Mouse (Mus musculus) mouse trophoblast stem cell (cell line): ENCODE results near the gene Anxa9.
"Not testable (repeated sequence)": the region's sequence is repeated elsewhere in the genome, so short reads cannot be mapped to it uniquely, and the experiment has no call there.

Experiments used
- in situ Hi-C, 2 experiments: fragments of 300-500 bp; cut with MseI, MboI; formaldehyde crosslinking; loops; 2 replicates in 1 of 2; 3 replicates in 1 of 2; pipeline ENCODE4 v1.15.1; 2025

Anxa9 gene

DNA sequence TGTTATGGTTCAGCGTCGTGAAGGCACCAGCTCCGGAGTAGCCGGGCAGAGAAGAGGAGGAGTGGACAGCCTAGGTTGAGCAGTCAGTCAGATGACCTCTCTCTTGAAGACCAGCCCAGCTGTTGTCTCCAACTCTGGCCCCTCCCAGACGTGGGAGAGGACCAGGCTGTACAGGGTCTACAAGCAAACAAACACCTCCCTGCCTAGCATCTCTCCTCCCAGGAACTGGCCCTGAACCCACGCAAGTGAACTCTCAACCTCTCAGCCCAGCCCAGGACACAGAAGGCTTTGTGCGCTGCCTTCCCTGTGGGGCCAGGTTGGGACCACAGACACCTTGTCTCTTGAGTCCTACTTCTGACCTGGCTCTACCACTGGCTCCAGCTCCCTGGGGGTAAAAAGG lies at the start of gene Anxa9:
Gene Anxa9, minus strand, starts transcription at position 77 of the 400 bp plus-strand sequence.
- in situ Hi-C loops, result no loop called here

DNA sequence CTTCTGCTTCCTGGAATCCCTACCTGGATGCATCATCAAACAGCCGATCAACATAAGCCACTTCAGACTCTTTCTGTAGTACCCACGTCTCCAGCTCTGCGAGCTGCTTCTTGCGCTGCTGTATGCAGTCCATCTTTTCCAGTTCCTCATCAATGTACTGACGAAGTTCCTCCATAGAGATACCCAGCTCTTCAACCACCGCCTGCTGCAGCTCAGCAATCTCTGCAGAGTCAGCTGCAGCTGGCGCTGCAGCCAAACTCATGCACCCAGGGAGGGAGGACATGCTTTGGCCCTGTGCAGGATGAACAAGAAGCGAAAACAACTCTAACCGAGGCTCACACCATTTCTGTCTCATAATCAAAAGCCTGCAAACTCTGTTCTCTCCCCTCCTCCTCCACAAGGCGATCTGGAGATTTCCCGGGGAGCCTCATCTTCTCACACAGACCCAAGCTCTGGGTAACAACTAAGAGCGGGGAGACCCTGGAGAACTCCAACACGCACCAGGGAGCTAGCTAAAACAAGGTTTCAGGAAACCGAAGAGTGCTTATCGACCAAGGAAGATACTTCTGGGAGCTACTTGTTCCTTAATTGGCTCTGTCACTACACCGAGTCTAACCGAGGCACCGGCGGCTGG lies 49.1 kb upstream of the Anxa9 start:
- in situ Hi-C loops, result not testable (repeated sequence)

DNA sequence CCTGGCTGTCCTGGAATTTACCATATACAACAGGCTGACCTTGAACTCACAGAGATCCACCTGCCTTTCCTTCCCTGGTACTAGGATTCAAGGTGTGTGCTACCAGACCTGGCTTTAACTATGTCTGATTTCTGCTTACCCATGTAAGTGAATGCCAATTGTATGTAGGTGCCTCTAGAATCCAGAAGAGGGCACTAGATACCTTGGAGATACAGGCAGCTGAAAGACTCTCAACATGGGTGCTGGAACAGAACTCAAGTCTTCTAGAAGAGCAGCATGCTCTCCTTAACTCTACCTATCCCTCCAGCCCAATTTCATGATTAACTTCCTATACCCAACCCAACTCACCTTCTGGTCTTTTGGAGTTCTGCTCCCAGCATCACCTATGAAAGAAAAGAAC lies 42.5 kb upstream of the Anxa9 start:
- in situ Hi-C loops, result no loop called here

DNA sequence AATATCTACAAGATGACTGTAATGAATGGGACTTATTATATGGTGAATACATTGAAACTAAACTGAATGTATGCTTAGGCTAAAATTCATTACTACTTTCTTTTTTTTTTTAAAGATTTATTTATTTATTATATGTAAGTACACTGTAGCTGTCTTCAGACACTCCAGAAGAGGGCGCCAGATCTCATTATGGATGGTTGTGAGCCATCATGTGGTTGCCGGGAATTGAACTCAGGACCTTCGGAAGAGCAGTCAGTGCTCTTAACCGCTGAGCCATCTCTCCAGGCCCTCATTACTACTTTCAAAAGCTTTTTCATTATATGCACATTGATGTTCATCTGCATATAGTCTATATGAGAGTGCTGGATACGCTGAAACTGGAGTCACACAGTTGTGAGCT lies 41.4 kb upstream of the Anxa9 start:
- in situ Hi-C loops, result not testable (repeated sequence)

DNA sequence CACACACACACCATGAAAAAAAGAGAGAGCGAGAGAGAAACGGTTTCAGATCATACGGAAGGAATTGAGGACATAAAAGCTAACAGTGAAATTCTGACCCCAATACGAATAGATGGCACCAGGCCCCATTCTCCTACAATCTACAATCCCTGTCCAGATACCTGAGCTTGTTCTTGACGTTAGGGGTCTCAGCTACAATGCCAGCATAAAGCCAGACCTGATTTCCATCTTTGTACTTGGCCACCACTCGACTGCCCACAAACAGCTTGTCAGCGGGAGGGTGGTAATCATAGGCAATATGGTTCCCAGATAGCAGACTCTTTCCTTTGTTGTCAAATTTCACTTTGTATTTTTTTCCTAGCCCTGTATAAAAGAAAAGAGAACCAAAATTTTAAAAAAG lies 39.5 kb upstream of the Anxa9 start:
- in situ Hi-C loops, result no loop called here

DNA sequence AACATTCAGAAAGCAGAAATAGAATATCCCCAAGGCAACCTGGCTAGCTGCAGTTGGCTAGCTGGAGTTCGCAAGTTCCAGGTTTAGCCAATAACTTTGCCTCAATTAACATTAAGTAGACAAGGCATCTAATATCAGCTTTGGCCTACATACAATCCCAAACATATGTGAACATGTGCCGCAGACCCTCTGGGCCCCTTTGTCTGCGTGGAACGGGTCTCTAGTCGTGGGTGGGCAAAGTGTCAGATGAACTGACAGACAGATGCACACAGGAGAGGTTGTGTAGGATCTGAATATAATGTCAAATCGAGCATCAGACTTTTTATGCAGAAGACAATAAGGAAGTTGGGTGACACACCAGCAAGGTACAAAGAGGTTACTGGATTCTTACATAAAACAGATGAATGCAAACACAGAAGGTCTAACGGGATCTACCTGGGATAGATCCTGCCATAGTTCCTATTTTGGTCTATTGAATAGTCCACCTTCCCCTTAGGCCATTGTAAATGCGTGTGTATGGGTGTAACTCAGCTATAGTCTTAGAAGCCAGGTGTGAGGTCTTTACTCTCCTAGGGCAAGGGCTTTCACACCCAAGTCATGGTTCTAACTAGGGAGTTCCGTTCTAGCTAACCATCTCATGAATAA lies 36.5 kb upstream of the Anxa9 start:
- in situ Hi-C loops, result not testable (repeated sequence)

DNA sequence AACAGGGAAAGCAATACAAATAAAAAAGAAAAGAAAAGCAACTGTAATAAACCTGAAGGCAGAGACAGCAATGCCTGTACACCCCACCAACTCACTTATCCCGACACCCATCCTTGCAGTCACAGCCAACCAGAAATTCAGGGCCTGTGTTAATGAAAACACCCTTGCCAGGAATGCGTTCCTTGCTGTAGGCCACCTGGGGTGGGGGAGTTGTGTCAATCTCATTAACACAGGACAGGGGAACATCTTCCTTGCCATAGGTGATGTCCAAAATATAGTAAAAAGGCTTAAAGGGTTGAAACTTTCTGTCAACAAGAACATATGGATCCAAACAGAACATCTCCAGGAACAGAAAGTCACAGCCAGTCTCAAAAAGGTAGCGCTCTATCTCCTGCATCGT lies 31.3 kb upstream of the Anxa9 start:
- in situ Hi-C loops, result no loop called here

DNA sequence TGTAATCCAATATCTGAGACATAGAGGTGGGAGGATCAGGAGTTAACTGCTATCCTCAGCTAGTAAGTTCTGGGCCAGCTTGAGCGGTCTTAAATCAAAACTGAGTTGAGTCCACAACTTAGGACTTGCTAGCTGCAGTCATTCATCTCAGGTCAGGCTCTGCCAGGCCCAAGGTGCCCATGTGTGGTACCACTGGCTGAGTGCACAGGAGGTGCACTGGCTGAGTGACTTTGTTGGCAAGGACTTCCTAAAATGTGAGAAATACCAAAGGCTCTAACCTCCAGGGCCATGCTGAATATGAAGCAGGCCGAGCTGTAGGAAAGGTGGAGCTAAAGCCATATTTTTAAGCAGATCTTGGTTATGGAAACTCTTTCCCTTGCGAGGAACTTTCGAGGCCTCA lies 30.4 kb upstream of the Anxa9 start:
- in situ Hi-C loops, result no loop called here

DNA sequence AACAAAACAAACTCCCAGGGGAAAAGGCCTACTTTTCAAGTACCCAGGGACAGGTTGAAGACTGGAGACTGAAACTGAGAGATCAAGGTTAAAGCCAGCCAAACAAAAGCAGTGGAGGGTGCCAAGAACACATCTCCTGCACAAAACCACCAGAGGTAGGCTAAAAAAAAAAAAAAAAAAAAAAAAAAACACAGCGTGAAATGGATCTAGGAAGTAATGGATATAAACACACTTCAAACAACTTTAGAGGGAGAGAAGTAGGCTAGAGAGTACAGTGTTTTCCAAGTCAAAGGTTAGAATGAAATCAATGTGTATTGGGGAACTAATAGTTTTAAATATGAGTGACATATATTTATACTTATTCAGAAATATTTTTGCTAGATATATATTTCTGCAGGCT lies 24.6 kb upstream of the Anxa9 start:
- in situ Hi-C loops, result no loop called here

DNA sequence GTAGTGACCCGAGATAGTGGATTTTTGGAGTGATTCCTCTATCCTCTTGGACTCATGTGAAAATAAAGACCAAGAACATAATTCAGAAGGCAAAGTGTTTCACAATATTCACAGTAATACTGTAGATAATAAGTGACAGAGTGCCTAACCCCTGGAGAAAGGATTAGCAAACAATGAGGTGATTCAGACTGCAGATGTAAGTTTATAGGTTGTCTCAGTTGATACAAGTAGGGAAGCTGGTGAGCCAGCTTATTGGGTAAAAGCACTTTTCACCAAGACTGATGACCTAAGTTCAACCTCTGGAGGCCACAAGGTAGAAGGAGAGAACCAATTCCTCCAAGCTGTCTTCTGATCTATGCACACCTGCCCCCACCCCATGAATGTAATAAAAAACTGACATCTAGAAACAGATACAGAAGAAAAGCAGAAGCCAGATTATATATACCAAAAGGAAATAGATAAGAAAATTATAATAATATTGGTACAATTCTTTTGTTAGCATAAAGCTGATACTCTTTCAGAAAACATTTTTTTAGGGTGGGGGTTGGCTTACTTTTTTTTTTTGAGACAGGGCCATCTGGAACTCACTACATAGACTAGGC lies 21.9 kb upstream of the Anxa9 start:
- in situ Hi-C loops, result no loop called here

DNA sequence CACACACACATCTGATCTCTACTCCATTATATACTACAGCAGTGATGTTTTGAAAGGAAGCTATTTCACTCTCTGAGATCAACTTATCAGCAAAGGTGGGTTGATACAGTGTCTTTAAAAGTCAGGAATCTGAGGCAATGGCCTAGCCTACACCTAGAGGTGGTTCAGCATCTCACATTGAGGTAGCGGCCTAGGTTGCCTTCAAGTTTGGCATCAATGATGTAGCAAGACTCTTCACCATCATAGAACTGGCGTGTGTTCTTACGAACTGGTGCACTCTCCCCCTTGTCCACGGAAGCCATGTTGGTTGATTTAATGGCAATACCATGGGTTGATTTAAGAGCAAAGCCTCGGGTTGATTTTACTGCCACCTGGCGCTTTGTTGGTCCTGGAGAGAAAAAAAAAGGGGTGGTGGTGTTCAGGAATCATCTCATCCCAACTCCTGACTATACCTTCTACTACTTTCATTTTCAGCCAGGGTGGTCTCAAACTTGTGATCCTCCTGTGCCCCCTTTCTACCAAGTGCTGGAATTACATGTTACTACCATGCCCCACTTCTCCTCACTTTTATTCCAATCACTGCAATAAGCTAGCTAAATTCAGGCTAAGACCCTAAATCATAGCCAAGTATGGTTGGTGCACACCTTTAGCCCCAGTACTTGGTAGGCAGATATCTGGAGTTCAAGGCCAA lies 17.6 kb upstream of the Anxa9 start:
- in situ Hi-C loops, result no loop called here

DNA sequence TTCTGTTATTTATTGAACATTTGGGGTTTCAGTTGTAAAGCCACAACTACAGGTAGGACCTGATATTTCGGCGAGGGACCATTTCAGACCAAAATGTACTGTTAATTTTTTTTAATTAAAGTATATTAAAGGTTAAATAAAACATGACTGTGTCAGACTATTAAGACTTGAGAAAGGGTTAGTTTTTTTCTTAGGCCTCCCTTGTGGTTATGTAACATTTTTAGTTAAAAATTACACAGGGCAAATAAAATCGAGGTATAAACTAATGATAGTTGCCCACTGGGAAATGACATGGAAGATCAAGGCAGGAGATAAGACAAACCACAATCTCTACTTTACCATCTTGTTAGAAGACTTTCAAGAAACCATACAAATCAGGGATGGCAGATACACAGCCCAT lies 16.5 kb upstream of the Anxa9 start:
- in situ Hi-C loops, result no loop called here

DNA sequence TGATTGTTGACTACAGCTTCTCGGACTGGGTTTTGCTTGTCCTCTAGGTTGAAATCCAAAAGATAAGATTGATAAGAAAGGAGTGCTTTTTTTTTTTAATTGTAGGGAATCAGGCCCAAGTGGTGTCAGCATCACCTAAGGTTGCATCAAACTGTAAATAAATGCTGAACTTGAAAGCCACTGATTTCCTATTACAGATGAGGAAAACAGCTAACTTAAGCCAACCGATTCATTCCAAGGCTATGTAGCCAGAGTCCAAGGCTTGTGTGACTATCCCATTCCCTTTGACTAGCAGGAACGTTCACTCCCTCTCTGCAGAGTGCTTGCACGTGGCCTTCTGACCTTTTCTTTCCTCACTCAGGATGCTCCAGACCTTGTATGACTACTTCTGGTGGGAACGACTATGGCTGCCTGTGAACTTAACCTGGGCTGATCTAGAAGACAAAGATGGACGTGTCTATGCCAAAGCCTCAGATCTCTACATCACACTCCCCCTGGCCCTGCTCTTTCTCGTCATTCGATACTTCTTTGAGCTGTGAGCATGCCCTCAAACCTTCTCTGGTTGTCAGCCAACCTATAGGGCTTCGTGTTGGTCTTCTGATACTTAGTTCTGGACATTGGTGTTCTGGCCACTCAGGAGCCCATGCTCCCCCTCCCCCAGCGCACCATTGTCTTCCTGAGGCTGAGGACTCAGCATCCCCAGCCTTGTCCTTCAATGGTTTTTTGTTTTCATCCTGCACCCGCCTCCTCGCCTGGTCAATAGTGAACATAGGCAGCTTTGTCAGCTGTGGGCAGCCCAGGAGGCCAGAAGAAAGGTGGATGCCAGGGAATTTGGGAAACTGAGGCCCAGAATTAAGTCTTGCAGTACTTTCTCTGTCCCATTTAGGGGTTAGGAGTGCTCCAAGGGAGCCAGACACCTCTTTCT lies 13.0 kb upstream of the Anxa9 start:
- in situ Hi-C loops, result no loop called here

DNA sequence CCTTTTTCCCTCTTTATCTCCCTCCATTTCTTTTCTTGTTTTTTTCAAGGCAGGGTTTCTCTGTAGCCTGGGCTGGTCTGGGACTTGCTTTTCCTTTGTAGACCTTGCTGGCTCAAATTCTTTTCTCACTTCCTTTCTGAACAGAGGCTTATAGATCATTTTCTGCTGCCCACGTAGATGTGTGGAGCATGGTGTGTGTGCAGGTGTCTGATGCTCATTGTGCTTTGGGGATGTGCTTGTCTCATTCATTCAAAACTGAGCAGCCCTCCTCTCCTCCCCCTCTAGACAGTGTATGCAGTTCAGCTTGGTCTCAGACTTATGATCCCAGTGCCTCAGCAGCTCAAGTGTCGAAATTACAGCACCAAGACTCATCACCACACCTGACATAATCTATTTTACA lies 12.1 kb upstream of the Anxa9 start:
- in situ Hi-C loops, result no loop called here

DNA sequence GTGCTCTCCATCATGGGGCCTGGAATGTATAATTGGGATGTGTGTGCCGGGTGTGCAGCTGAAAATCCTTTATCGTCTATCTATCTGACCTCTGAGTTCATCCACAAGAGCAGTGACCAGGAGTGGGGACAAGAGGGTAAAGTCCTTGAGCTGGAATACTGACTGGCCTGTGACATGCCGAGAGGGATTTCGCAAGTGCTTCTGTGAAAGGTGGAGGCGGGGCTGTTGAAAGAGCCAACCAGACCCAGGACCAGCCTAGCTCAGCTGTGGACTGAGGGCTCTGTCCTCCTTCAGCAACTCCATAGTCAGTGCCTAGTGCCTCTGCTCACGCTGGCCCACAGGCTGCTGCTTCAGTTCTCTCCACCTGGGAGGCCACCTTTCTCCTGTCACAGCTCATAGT lies 11.6 kb upstream of the Anxa9 start:
- in situ Hi-C loops, result no loop called here

DNA sequence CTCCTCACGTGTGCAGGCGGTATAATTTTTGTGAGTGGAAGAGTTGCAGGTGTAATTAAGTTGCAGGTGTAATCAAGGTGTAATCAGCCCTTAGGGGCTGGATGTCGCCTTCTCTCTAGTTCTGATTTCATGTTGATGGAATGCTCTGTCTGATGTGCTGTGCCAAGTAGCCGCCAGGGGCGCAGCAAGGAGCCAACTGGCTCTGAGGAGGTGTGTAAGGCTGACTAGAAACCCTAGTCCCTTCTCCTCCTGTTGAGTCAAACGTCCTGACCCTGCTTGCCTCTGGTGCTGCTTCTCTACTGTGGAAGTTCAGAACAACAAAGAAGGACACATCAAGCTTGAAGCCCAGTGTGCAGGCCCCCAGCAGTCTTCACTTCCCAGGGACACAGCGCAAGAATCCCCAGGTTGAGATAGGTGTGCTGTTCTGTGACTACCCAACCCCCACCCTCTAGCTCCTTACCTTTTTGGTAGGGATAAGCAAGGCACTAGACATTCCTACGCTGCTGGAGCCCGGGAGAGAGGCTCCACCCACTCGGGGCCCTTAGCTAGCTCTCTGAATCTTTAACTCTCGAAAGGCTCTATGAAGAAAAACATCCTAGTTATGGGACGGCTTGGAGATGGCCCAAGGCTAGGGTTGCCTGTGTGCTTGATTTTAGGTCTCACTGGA lies 10.6 kb upstream of the Anxa9 start:
- in situ Hi-C loops, result no loop called here

DNA sequence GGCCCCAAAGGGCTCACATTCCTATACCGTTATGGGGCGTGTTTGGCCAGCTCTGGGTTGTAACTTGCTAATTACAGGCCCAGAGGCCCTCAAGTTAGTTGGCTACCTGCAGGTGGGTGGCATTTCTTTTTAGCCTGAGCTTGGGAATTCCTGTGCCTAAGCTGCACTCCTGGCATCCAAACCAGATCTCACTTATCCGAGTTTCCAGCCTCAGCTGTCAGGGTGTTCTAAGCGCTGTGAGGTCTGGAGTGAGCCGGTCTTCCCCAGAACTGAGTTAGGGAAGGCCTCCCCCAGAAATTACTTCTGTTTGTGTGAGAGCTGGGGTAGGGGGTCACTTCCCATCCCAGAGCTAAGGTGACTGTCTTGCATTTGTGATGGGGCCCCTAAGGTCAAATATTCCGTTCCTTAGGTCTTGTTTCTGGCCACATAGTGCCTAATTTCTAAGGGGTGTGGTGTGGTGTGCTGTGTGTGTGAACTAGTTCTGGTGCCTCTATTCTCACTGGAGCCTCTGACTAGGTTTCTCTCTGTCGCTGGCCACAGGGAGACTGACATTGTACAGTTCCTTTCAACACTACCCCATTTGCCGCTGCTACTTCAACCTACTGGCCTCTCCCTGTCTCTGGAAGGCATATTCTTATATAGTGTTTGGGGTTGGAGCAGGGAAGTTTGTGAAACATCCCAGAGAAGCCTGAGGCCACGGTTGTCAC lies 9.0 kb upstream of the Anxa9 start:
- in situ Hi-C loops, result no loop called here

DNA sequence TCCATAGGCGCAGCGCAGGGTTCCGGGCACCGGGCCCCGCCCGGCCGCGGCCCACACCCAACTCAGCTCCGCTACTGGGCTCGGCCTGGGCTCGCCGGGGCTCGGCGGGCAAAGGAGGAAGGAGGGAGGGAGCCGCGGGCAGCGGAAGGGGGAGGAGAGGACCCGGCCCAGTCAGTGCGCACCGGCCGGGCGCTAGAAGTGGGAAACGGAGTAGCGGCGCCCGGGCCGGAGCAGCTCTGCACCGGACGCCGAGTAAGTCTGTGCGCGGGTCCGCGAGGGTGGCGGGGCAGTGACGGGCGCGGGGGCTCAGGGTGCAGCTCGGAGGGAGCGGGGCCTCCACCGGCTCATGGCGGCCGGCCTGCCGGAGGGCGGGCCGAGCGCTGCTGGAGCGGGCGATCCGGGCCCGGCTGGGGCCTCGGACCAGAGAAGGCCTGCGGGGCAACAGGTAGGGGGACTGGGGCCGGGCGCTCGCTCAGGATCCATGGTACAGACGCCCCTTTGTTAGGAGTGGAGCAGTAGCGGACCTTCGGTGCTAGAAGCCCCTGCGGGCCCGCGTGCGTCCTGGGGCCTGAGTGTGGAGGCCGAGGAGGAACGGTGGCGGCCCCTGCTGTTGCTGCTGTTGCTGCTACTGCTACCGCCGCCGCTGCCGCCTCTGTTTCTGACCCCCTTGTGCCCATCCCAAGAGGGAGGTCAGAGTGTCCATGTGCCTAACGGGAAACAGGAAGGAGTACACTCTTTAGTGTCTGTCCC lies 8.3 kb upstream of the Anxa9 start:
- in situ Hi-C loops, result no loop called here

DNA sequence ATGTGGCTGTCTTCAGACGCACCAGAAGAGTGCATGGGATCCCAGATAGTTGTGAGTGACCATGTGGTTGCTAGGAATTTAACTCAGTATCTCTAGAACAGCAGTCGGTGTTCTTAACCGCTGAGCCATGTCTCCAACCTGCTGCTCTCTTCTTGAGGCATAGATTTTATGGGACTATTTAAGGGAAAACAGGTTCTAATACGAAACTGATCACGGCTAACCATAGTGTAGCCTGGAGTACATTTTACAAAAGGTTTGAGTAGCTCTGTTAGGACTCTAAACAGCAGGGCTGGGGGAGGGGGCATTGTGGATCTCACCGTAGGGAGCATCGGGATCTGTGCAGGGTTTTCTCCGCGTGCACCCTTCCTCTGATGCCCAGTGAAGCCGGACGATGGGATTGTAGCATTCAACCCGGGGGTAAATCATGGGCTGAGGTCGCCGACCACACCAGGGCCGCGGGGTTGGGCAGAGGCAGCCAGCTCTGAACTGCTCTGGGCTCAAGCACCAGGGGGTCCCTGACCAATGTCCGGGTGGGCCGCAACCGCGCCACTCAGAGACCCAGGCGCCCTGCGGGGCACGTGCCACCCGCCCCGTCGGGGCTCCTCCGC lies 7.6 kb upstream of the Anxa9 start, which contains the start of gene Cers2:
Gene Cers2, plus strand, starts transcription at position 306 of the 608 bp plus-strand sequence.
- in situ Hi-C loops, result loop anchor here in 1 of 2 experiments (5.0 kb wide), 1 partner anchor 78 kb away; no protein-coding TSS in a partner anchor
